Mouse (Mus musculus) right cerebral cortex, postnatal 25 days (tissue): Measurements from ENCODE around the gene Slc6a4.
"Not testable (repeated sequence)": the region's sequence is repeated elsewhere in the genome, so short reads cannot be mapped to it uniquely, and the experiment has no call there.

ENCODE experiments used
- DNase-seq: peaks from one replicate; pipeline ENCODE4 v3.0.0; 2022

Gene Slc6a4

DNA sequence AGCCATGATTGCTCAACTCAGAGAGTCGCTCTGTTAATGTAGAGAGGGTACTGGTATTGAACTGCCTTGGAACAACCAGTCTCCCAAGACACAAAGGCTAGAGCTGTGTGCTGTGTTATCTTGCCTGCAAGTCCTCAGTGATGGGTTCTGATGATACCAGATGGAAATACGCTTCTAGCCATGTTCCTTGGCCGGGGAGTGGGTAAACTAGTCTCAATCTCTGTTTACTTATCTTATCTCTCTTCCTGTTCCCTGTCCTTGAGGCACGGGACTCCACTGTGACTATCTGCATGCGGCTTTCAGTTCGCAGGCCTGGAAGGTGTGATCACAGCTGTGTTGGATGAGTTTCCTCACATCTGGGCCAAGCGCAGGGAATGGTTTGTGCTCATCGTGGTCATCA lies 21.1 kb downstream of the Slc6a4 start:
- DNase-seq: no peak

- no peak for DNase-seq
Observed at GRCm38 (mm10) chr11:77021749-77022396, 23.5 kb downstream of the Slc6a4 start.

DNA sequence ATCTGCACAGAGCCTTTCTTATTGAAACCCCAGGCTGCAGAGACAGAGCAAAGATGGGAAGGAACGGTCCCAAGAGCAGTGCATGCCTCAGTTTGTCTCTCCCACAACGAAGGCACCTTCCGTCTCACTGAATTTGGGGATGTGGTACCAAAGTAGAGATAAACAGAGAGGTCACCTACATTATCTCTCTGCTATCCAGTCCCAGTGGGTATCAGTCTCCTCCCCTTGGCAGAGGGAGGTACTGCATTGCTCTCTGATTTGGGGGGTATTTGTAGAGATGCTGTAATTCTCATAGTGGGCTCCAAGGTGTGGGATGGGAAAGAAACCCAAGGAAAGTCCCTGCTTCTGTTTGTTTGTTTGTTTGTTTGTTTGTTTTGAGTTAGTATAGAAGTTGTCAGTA lies 28.2 kb downstream of the Slc6a4 start:
- DNase-seq: no peak

DNA sequence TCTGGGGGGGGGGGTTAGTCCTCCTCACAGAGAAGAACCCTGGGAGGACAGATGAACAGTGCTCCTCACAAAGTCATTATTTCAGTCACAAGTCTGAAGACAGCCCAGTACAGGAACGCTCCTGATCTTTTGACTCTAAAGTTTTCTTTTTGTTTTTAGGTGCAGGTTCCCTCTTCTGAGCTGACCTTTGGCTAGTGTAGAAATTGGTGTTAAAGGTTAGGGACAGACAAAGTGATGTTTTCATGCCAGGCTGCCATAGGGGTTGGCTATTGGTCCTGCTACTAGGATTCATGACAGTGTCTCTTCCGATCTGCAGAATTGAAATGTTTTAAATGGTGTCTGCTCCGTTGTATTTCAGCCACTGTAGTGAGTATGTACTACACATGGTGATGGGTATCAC lies 29.8 kb downstream of the Slc6a4 start:
- DNase-seq: no peak

GRCm38 (mm10) chr11:77031151-77031934 lies 32.9 kb downstream of the Slc6a4 start:
- no peak for DNase-seq

- DNase-seq: no peak
Observed at GRCm38 (mm10) chr11:77041891-77042290, 43.5 kb downstream of the Slc6a4 start.

GRCm38 (mm10) chr11:77042816-77043215 lies 44.4 kb downstream of the Slc6a4 start:
- DNase-seq: no peak

DNA sequence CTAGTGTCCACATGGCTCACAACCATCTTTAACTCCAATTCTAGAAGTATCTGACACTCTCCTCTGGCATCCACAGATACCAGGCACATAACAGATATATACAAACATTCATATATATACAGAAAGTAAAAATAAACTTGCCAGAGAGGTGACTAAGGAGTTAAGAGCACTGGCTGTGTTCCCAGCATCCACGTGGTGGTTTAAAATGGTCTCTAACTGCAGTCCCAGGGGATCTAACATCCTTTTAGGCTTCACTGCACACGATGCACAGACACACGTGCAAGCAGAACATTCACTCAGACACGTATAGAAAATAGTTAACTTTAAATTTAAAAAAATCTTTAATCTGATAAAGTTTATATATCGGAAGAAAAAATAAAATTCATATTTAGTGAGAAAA lies 63.5 kb downstream of the Slc6a4 start:
- DNase-seq: no peak

GRCm38 (mm10) chr11:77063406-77063805 lies 65.0 kb downstream of the Slc6a4 start:
- no peak for DNase-seq

- no peak for DNase-seq
Observed at GRCm38 (mm10) chr11:77068825-77069224, 70.4 kb downstream of the Slc6a4 start.

- no peak for DNase-seq
Observed at GRCm38 (mm10) chr11:77070721-77071120, 72.3 kb downstream of the Slc6a4 start.

GRCm38 (mm10) chr11:77077331-77077730 lies 78.9 kb downstream of the Slc6a4 start:
- not testable (repeated sequence) for DNase-seq

DNA sequence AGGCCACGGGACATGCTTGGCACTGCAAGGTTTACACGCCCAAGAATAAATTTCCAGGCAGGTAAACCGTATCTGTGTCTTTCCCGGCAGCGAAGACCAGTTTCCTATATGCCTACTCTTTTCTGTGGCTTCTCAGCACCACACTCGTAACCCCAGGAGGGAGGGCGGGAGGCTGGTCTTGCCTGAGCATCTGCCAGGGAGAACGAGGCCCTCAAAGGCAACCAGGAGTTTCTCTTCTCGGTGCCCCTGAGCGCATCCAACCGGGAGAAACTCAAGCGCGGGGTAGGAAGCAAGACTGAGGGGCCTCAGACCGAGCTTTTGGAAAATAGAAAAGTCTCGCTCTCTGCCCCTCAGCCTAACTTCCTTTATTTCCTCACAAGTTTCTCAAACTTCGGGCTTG lies 79.4 kb downstream of the Slc6a4 start:
- no peak for DNase-seq

DNA sequence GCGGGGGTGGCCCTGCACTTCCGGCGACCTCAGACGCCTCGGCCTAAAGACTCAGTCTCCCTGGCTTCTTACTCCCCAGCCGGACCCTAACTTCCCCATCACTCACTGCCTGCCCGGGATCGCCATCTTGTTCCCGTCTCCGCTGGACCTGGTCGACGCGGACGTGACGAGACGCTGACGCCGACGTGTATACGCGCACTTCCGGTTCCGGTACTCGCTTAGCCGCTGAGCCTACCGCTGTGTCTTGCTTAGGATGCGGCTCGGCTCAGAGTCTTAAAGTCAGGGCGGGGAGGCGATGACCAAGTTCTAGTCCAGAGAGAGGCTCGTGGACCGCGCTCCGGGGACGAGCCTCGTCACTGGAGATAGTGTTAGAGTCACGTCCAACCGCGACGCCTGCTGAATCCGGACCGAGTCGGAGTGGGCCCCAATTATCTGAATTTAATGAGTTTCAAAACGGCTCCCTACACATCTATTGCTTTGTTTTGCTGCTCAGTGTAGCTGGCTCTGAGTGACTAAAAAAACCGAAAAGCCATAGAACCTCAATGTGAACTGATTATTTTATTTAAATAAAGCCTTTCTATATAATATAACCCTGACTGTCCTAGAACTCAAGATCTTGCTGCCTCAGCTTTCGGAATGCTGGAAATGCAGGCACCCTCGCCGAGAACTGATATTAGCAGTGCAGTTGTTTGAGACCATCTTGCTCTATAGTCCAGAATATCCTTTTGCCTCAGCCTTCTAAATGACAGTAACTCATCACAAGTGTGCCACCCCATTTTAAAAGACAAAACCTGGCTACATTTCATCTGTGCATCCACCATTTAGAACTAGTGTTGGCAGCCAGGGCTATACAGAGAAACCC lies 80.1 kb downstream of the Slc6a4 start, which contains the start of gene Nsrp1:
TSS of gene Nsrp1 (minus strand) at position 163 of the 862 bp plus-strand sequence.
- peak; percentile 92 for DNase-seq

DNA sequence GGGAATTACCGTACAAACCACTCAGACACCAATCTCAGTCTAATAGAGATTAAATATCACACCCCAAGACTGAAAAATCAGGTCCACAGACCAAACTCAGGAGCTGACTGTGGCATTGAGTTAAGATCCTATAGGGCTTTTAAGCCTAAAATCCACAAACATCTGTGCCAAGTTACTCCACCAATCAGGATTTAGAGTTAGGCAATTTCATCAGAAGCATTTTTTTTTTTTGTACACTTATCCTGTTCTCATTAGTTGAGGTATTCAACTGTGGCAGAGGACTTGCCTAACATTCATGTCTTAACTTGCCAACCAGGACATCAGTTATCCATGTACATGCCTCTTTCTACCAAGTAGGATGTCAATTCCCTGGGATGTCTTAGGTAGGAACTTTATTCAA lies 81.0 kb downstream of the Slc6a4 start:
- no peak for DNase-seq
